ENCODE assay signal across 8 mouse cellular contexts in the genomic region with DNA sequence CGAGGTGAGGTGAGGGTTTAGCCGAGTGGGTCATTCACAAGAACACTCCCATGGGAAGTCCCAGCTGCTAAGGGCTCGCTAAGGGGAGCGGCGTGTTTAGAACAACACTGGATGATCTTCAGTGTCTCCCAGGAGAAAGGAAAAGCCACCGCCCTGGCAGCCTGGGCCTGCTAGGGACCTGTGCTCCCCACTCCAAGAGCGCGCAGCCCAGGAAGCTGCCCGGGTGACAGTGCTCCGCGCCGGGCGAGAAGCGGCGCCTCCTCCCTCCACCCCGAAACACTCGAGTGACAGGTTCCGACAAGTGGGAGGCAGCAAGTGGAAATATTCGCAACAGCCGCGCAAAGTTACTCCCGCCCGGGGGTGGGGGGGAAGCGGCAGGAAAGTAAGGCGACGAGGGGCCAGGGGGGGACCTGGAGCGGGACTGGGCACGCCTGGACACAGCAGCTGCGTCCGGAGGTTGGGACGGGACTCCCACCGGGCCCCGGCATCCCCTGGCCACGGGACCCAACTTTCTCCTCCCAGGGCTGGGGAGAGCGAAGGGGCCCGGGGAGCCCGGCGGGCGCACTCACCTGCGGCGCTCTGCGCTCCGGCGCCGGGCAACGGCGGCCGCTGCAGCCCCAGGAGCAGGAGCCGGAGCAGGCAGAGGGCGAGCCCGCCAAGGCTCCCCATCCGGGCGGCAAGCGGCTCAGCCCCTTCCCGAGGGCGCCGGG. TPM values are rescaled to one million over a fixed set of nuclear protein-coding genes. Genes with fewer than 3 reads are reported as not detected.
DNase-seq lines count a peak whose midpoint lies in the region; ATAC-seq and TF ChIP-seq lines count a peak whose summit lies in the region.

No protein-coding gene starts in this region.

- DNase-seq in left cerebral cortex, adult 2 months (ENCODE audit: extremely low spot score in 1 of 2, low spot score in 2 of 2), result peak; percentile 47 to 60
- no peak for DNase-seq in left cerebral cortex, postnatal 4 days
- peak; percentile 49 for DNase-seq in hindbrain, embryonic 10.5 days (ENCODE audit: low spot score)
- DNase-seq in T-cell, adult 2 months (ENCODE audit: low spot score), result no peak
- no peak for DNase-seq in layer of hippocampus, adult 9-10 months (ENCODE audit: low spot score)

- peak overlapping the region; percentile 66 for H3K27ac ChIP-seq in left cerebral cortex, adult 2 months
- no peak overlapping the region for H3K27ac ChIP-seq in embryonic facial prominence, embryonic 15.5 days (replicated peaks)
- peak overlapping the region; percentile 77 for H3K27ac ChIP-seq in hindbrain, embryonic 10.5 days
- no peak overlapping the region for H3K27ac ChIP-seq in liver, embryonic 15.5 days (replicated peaks)
- H3K27ac ChIP-seq in small intestine, adult 2 months (ENCODE audit: insufficient read depth, low read depth, low read length), result no peak overlapping the region

- no peaks in the 10 kb centered on the region for H3K9me3 ChIP-seq in embryonic facial prominence, embryonic 15.5 days (replicated peaks)
- no peaks in the 10 kb centered on the region for H3K9me3 ChIP-seq in hindbrain, embryonic 10.5 days
- H3K9me3 ChIP-seq in liver, embryonic 15.5 days (replicated peaks), result no peaks in the 10 kb centered on the region

- WGBS in embryonic facial prominence, embryonic 15.5 days, result under 1% methylated on average over 46 of the region's 57 CpGs
- WGBS in hindbrain, embryonic 10.5 days, result under 1% methylated on average over 57 of the region's 57 CpGs
- 2% methylated on average over 54 of the region's 57 CpGs for WGBS in liver, embryonic 15.5 days (ENCODE audit: insufficient replicate concordance)
- WGBS in small intestine, adult 2 months, result 2% methylated on average over 56 of the region's 57 CpGs

- H3K4me2 ChIP-seq in embryonic facial prominence, embryonic 15.5 days (replicated peaks), result peak overlapping the region; percentile 96
- peak overlapping the region; percentile 49 for H3K4me2 ChIP-seq in liver, embryonic 15.5 days

- no peak; the same call in 1 of the 2 replicates for ATAC-seq in embryonic facial prominence, embryonic 15.5 days (ENCODE audit: insufficient number of reproducible peaks, low FRiP score, low TSS enrichment, low read depth)
- ATAC-seq in liver, embryonic 15.5 days (ENCODE audit: insufficient read depth), result no peak

- peaks cover 17% of the 10 kb centered on the region for H3K4me1 ChIP-seq in embryonic facial prominence, embryonic 15.5 days
- H3K4me1 ChIP-seq in hindbrain, embryonic 10.5 days (replicated peaks), result peaks cover 47% of the 10 kb centered on the region
- no peaks in the 10 kb centered on the region; the same call in 1 of the 2 replicates for H3K4me1 ChIP-seq in liver, embryonic 15.5 days (replicated peaks)
- peaks cover 4% of the 10 kb centered on the region for H3K4me1 ChIP-seq in small intestine, adult 2 months (ENCODE audit: control insufficient read depth, insufficient read depth, insufficient read length, low read length)

- peak overlapping the region; percentile 68 for H3K4me3 ChIP-seq in left cerebral cortex, adult 2 months
- H3K4me3 ChIP-seq in embryonic facial prominence, embryonic 15.5 days (replicated peaks), result peak overlapping the region; percentile 51
- H3K4me3 ChIP-seq in hindbrain, embryonic 10.5 days, result peak overlapping the region; percentile 72
- H3K4me3 ChIP-seq in liver, embryonic 15.5 days (replicated peaks), result peak overlapping the region; percentile 31
- peak overlapping the region; percentile 44 for H3K4me3 ChIP-seq in small intestine, adult 2 months (ENCODE audit: low read depth, low read length)

- H3K27me3 ChIP-seq in embryonic facial prominence, embryonic 15.5 days, result peaks cover 76% of the 10 kb centered on the region
- peaks cover 78% of the 10 kb centered on the region for H3K27me3 ChIP-seq in hindbrain, embryonic 10.5 days (ENCODE audit: insufficient read depth, poor library complexity, severe bottlenecking)
- H3K27me3 ChIP-seq in liver, embryonic 15.5 days, result peaks cover 64% of the 10 kb centered on the region
- H3K27me3 ChIP-seq in small intestine, adult 2 months (ENCODE audit: control insufficient read depth, insufficient read depth, low read length), result peaks cover 22% of the 10 kb centered on the region

- no peak for TF ChIP-seq CTCF in left cerebral cortex, adult 2 months (IDR thresholded peaks at IDR 0.05)
- TF ChIP-seq CTCF in small intestine, adult 2 months (IDR thresholded peaks at IDR 0.05; ENCODE audit: extremely low read depth, insufficient read length, insufficient replicate concordance, low read depth, low read length), result no peak

- intact Hi-C loops in left cerebral cortex, adult 2 months (cut with DNase I), result loop anchor here (5.0 to 10.0 kb wide), 2 partner anchors 262 to 1326 kb away; no protein-coding TSS in a partner anchor
- intact Hi-C loops in left cerebral cortex, postnatal 4 days (cut with DNase I), result loop anchor here (5.0 kb wide), 1 partner anchor 998 kb away; no protein-coding TSS in a partner anchor

- 0 out of 2 replicates have a peak overlapping the region, but pooled peaks have one; percentile 9 for H3K9ac ChIP-seq in embryonic facial prominence, embryonic 15.5 days
- no peak overlapping the region for H3K9ac ChIP-seq in liver, embryonic 15.5 days

- no peak for TF ChIP-seq POLR2A in small intestine, adult 2 months (IDR thresholded peaks at IDR 0.05; ENCODE audit: low read depth, low read length)

- H3K36me3 ChIP-seq in embryonic facial prominence, embryonic 15.5 days, result no peaks in the 10 kb centered on the region
- H3K36me3 ChIP-seq in hindbrain, embryonic 10.5 days, result no peaks in the 10 kb centered on the region
- no peaks in the 10 kb centered on the region for H3K36me3 ChIP-seq in liver, embryonic 15.5 days (replicated peaks)
- no peaks in the 10 kb centered on the region for H3K36me3 ChIP-seq in small intestine, adult 2 months (ENCODE audit: control insufficient read depth, insufficient read depth, low read length)

RNA-seq across cellular contexts. Expression of a gene that starts 0.6 kb away (rescaled TPM):
- total RNA-seq in left cerebral cortex, adult 2 months (2021), result 100 to 1,000 TPM; 101 to 103 TPM
- 10 to 100 TPM; 81.3 to 88.0 TPM for total RNA-seq in left cerebral cortex, postnatal 4 days (2021)
- polyA plus RNA-seq in embryonic facial prominence, embryonic 15.5 days (2015; fragmentation: Nextera tagmentation; extraction: Ambion mirVana), result 2.6 and 3.0 TPM in 2 replicates
- polyA plus RNA-seq in hindbrain, embryonic 10.5 days (2016; fragmentation: Nextera tagmentation; extraction: Ambion mirVana), result 0.86 and 1.7 TPM in 2 replicates
- polyA plus RNA-seq in liver, embryonic 15.5 days (2015; fragmentation: Nextera tagmentation; extraction: Ambion mirVana), result 0.10 and 0.48 TPM in 2 replicates
- 0.39 and 0.60 TPM in 2 replicates for polyA plus RNA-seq in small intestine, adult 2 months (2012; rRNA removed)

Comparison
In these comparisons a context has a peak if more than half of its experiments do, and no peak if none do; other contexts are left out.
1. DNase-seq: peak in left cerebral cortex, adult 2 months (2 of 2) and hindbrain, embryonic 10.5 days (single experiment); none in left cerebral cortex, postnatal 4 days (single experiment), T-cell, adult 2 months (single experiment) and layer of hippocampus, adult 9-10 months (single experiment).
2. H3K27ac ChIP-seq: peak in left cerebral cortex, adult 2 months (single experiment) and hindbrain, embryonic 10.5 days (single experiment); none in embryonic facial prominence, embryonic 15.5 days (single experiment), liver, embryonic 15.5 days (single experiment) and small intestine, adult 2 months (single experiment).
3. Peak in every context shown above with its lines, with median percentiles within 50 percentile points of each other: H3K4me3 ChIP-seq.